Mouse (Mus musculus) liver, embryonic 11.5 days (tissue): ENCODE results near the gene Umod. TPM values are rescaled to one million over a fixed set of nuclear protein-coding genes. Genes with fewer than 3 reads are reported as not detected.

Experiments
- ATAC-seq: fragments of 200-750 bp; cut with Nextera tagmentation; replicated peaks from 2 replicates; pipeline ENCODE4 v1.8.0; 2017; ENCODE audit warnings: moderate number of reproducible peaks, mild to moderate bottlenecking, moderate TSS enrichment, moderate library complexity; ENCODE audit not compliant: low FRiP score
- DNase-seq: peaks from one replicate; pipeline ENCODE4 v3.0.0-alpha.2; 2017; ENCODE audit warnings: low spot score
- H3K27ac ChIP-seq: fragments of 300-500 bp; sonication (generic); 2 replicates; pipeline ENCODE4 v1.5.1; 2014; ENCODE audit warnings: mild to moderate bottlenecking, low read depth, low read length, control low read depth
- H3K27me3 ChIP-seq: fragments of 300-500 bp; sonication (generic); replicated peaks from 2 replicates; pipeline ENCODE4 v1.6.1; 2014; ENCODE audit warnings: low read length, mixed read lengths; ENCODE audit not compliant: control insufficient read depth, insufficient read depth
- H3K36me3 ChIP-seq: fragments of 300-500 bp; sonication (generic); 2 replicates; pipeline ENCODE4 v1.6.1; 2014; ENCODE audit warnings: mild to moderate bottlenecking, low read length, moderate library complexity, mixed read lengths; ENCODE audit not compliant: control insufficient read depth, insufficient read depth
- H3K4me1 ChIP-seq: fragments of 300-500 bp; sonication (generic); replicated peaks from 2 replicates; pipeline ENCODE4 v1.6.1; 2014; ENCODE audit warnings: low read length, mixed read lengths; ENCODE audit not compliant: control insufficient read depth, insufficient read depth
- H3K4me2 ChIP-seq: fragments of 300-500 bp; sonication (generic); 2 replicates; pipeline ENCODE4 v1.6.1; 2014; ENCODE audit warnings: mild to moderate bottlenecking, control low read depth, moderate library complexity
- H3K4me3 ChIP-seq: fragments of 300-500 bp; sonication (generic); 2 replicates; pipeline ENCODE4 v1.5.1; 2014; ENCODE audit warnings: low read depth, low read length, control low read depth
- H3K9ac ChIP-seq: fragments of 300-500 bp; sonication (generic); 2 replicates; pipeline ENCODE4 v1.6.1; 2014; ENCODE audit warnings: low read depth, low read length, control low read depth
- H3K9me3 ChIP-seq: fragments of 300-500 bp; sonication (generic); 2 replicates; pipeline ENCODE4 v1.6.1; 2016; ENCODE audit warnings: low read length, inconsistent platforms, mixed read lengths; ENCODE audit not compliant: control insufficient read depth
- WGBS: fragments of 180-500 bp; shearing (Covaris S2); extraction: QIAGEN DNeasy Blood & Tissue Kit; methylation state at CpG from one replicate; pipeline ENCODE4 v1.1.7; 2014; 5-methylcytosine and 5-hydroxymethylcytosine counted together
- polyA plus RNA-seq: library from polyadenylated mRNA; unstranded; fragments of >200 nt; fragmentation: Nextera tagmentation; extraction: Ambion mirVana; gene quantifications from 2 replicates; pipeline ENCODE4 v1.2.1, GENCODE M21; 2014

The Umod gene
- not detected in 2 replicates for polyA plus RNA-seq

DNA sequence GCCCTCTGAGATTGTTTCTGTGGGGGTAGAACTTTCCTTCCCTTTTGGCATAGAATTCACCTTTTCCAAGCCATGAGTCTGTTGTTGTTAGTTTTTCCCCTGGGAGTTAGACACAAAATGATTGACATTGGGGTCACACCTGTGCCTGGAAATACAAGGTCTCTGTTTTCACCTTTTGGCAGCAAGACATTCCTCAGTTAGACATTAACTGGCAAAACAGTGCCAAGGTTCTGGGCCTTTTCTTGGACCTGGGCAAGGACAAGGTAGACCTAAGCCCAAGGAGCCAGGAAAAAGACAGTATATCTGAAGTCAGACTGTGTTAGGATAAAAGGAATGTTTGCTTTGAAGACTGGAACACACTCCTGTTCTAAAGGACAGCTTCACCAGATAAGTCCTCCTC, at the start of gene Umod:
Gene Umod (minus strand): TSS at position 27 of the 400 bp plus-strand sequence.
- H3K4me2 ChIP-seq = no peak within 1 kb of the TSS
- no peaks in the 10 kb centered on the region for H3K9me3 ChIP-seq
- H3K9ac ChIP-seq = no peak within 1 kb of the TSS
- no peak within 1 kb of the TSS for H3K27ac ChIP-seq
- H3K27me3 ChIP-seq = no peaks in the 10 kb centered on the region
- DNase-seq (no peak), ATAC-seq (no peak)
- no peaks in the 10 kb centered on the region for H3K4me1 ChIP-seq
- no peak within 1 kb of the TSS for H3K4me3 ChIP-seq
- no peaks in the 10 kb centered on the region for H3K36me3 ChIP-seq

DNA sequence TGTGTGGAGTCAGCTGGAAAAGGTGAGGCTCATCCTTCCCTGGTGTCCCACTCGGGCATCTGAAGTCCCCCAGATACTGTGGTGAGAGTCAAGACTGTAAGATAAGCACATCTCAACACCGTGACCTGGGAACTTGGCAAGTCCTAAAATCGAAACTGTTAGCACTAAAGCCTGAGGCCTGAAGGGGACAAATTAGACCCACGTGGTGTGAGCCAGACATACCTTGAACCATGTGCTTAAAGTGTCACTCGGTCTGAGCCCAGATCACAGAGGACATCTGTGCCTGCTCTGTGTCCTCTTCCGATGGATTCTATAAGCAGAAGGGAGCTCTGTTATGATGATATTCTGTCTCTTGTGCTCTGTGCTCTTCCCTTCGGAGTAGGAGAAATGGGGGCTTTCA, 49.5 kb upstream of the Umod start:
- ATAC-seq = no peak
- no peak for DNase-seq
- 59% methylated on average over 7 of the region's 7 CpGs for WGBS

DNA sequence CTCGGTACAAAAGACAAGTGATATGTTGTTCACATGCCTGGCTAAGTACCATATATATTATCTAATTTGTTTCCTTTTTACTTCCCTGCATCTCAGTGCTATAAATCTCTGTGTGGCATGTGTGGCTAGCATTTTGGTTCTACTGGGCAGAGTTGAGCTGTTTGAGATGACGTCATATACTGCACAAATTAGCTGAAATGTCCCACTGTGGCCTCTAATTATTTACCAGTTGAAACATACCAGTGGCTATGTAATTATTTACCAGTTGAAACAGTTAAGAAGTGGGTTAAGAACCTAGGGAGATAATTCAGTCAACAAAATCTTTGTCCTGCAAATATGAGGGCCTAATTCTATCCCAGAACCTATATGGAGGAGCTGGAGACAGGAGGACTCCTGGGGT, 48.5 kb upstream of the Umod start:
- DNase-seq (no peak), ATAC-seq (no peak)
- Histone ChIP-seq H3K9me3 (no peaks in the 10 kb centered on the region), H3K27me3 (no peaks in the 10 kb centered on the region), H3K27ac (no peak overlapping the region), H3K4me2 (no peak overlapping the region), H3K9ac (no peak overlapping the region), H3K4me1 (no peaks in the 10 kb centered on the region), H3K4me3 (no peak overlapping the region), H3K36me3 (no peaks in the 10 kb centered on the region)
- 70% methylated on average over 2 of the region's 2 CpGs for WGBS

More for the DNA sequence above, 49.5 kb upstream of the Umod start:
- Histone ChIP-seq H3K27ac (no peak overlapping the region), H3K4me3 (no peak overlapping the region), H3K9ac (no peak overlapping the region), H3K4me1 (no peaks in the 10 kb centered on the region), H3K9me3 (no peaks in the 10 kb centered on the region), H3K36me3 (no peaks in the 10 kb centered on the region), H3K4me2 (no peak overlapping the region), H3K27me3 (no peaks in the 10 kb centered on the region)

DNA sequence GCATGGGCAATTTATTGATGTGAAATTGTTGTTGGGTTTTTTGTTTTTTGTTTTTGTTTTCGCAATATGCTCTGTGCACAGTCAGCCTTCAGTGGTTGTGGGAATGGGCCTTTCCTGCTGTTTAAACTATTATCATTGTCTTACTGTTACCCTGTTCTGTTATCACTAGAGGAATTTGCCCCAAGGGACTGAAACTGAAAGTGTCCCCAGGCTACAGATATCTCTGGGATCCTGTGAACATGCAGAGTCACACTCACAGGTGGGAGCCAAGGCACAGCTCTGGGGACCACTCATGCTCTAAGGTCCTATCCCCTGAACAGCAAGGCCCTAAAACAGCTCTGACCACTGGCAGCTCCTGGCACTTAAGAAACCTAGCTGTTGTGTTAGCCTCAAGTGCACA, 48.1 kb upstream of the Umod start:
- H3K4me3 ChIP-seq = no peak overlapping the region
- H3K4me1 ChIP-seq = no peaks in the 10 kb centered on the region

DNA sequence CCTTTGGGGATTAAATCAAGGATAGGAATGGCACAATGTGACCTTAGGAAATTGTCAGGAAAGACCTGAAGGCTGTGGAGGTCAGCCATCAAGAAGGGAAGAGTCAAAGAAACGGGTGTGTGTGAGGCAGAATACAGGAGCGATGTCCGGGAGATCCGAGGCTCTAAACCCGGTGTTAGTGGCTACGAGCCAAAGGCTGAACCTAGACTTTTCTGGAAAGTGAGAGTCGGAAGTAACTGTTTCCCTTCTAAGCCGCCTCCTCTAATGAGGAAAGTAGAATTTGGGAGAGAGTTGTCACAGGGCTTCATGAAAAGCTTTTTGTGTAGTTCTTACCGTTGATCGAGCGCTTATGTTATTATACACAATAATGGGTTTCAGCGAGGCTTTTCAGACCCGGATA, 47.4 kb upstream of the Umod start:
- H3K27me3 ChIP-seq = no peaks in the 10 kb centered on the region
- no peaks in the 10 kb centered on the region for H3K36me3 ChIP-seq
- no peak overlapping the region for H3K9ac ChIP-seq
- H3K4me3 ChIP-seq = no peak overlapping the region
- DNase-seq = no peak
- no peak for ATAC-seq
- no peaks in the 10 kb centered on the region for H3K9me3 ChIP-seq
- H3K4me1 ChIP-seq = no peaks in the 10 kb centered on the region
- H3K4me2 ChIP-seq = no peak overlapping the region
- WGBS = 74% methylated on average over 13 of the region's 13 CpGs
- no peak overlapping the region for H3K27ac ChIP-seq

More for the DNA sequence above, 48.1 kb upstream of the Umod start:
- 88% methylated on average over 1 of the region's 1 CpGs for WGBS
- no peak overlapping the region for H3K9ac ChIP-seq
- no peak for DNase-seq
- H3K27ac ChIP-seq = no peak overlapping the region
- no peaks in the 10 kb centered on the region for H3K36me3 ChIP-seq
- no peaks in the 10 kb centered on the region for H3K27me3 ChIP-seq
- no peak overlapping the region for H3K4me2 ChIP-seq
- ATAC-seq = no peak
- H3K9me3 ChIP-seq = no peaks in the 10 kb centered on the region

DNA sequence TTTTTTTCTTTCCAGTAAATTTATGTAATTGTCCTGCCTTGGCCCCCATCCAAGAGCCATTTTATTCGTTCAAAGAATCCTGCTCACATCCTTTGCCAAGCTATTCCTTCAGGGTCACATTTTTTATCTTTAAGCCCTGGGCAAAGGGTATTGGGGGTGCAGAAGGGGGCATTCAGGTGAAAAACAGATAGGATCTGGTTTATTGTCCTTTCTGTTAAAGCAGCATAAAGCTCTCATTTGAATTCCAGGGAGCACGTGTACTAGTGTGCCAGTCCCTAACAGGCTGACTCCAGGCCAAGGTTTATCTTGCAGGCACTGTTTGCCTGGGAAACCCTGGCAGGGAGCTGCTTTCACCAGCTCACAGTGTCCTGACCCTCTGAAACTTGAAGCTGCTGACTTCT, 46.8 kb upstream of the Umod start:
- H3K4me1 ChIP-seq = no peaks in the 10 kb centered on the region
- 40% methylated on average over 2 of the region's 2 CpGs for WGBS
- no peak overlapping the region for H3K27ac ChIP-seq
- H3K4me3 ChIP-seq = no peak overlapping the region
- ATAC-seq (no peak), DNase-seq (no peak)
- H3K9ac ChIP-seq = no peak overlapping the region
- H3K4me2 ChIP-seq = no peak overlapping the region
- no peaks in the 10 kb centered on the region for H3K27me3 ChIP-seq
- no peaks in the 10 kb centered on the region for H3K9me3 ChIP-seq
- no peaks in the 10 kb centered on the region for H3K36me3 ChIP-seq

DNA sequence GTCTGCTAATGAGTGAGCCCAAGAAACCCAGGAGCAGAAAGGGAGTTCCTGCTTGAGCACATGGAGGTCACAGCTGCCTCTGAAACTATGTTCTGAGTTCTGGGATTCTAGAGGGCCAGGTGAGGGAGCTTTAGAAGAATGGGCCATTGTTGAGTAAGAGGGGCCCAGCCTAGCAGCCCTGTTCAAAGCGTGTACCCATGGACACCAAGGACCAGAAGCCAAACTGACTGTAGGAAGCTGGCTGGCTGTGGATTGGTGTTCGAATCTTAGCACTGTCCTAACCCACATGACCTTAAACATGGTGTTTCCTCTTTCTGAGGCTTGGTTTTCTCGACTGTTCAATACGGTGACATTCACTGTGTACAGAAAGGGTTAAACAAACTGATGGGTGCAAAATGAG, 44.3 kb upstream of the Umod start, which contains the start of gene Pdilt:
Gene Pdilt (minus strand): TSS at position 101 of the 400 bp plus-strand sequence.
- no peak for ATAC-seq
- H3K27ac ChIP-seq = no peak within 1 kb of the TSS
- no peak within 1 kb of the TSS for H3K4me3 ChIP-seq
- no peaks in the 10 kb centered on the region for H3K9me3 ChIP-seq
- no peaks in the 10 kb centered on the region for H3K27me3 ChIP-seq
- H3K36me3 ChIP-seq = no peaks in the 10 kb centered on the region
- 66% methylated on average over 4 of the region's 4 CpGs for WGBS
- no peak within 1 kb of the TSS for H3K9ac ChIP-seq
- DNase-seq = no peak
- no peaks in the 10 kb centered on the region for H3K4me1 ChIP-seq
- H3K4me2 ChIP-seq = no peak within 1 kb of the TSS

DNA sequence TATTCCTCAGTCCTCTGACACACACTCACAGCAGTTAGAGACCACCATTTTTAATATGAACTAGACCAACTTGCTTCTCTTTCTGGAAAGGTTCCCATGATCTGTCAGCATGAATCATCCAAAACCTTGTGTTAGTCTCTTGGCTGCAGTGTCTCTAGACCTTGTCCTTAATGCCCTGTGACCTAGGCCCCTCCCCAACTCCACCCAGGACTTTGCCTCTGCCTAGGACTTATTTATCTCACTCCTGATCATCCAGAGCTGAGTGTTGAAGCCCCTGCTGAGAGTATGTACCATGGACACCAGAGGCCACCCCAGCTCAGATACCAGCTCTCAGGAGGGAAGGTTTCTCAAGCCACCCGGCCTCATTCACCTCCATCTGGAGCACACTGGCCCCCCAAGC, 43.3 kb upstream of the Umod start:
- ATAC-seq = no peak
- DNase-seq = no peak
- no peak overlapping the region for H3K4me2 ChIP-seq
- no peak overlapping the region for H3K27ac ChIP-seq
- H3K9ac ChIP-seq = no peak overlapping the region
- no peaks in the 10 kb centered on the region for H3K9me3 ChIP-seq
- H3K4me1 ChIP-seq = no peaks in the 10 kb centered on the region
- H3K36me3 ChIP-seq = no peaks in the 10 kb centered on the region
- 55% methylated on average over 1 of the region's 1 CpGs for WGBS
- H3K4me3 ChIP-seq = no peak overlapping the region
- no peaks in the 10 kb centered on the region for H3K27me3 ChIP-seq

DNA sequence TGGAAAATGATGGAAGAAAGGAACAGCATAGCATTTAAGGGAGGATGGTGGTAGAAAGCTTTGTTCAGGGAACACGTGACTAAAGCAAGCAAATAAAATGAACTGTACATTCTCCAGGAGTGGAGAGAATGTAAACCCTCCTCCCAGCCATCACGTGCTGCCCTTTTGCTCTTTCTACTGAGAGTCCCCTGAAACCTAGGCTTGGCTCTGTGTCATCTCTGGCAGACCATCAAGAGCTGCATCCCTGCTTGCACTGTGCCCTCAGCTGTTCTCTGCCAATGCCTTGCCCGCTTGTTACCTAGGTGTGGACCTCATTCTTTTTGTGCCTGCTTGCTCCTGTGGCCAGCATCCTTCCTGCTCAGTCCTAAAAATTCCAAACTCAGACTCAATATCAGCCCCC, 42.7 kb upstream of the Umod start:
- Histone ChIP-seq H3K4me3 (no peak overlapping the region), H3K4me1 (no peaks in the 10 kb centered on the region), H3K27ac (no peak overlapping the region), H3K27me3 (no peaks in the 10 kb centered on the region), H3K4me2 (no peak overlapping the region), H3K9ac (no peak overlapping the region), H3K9me3 (no peaks in the 10 kb centered on the region), H3K36me3 (no peaks in the 10 kb centered on the region)
- WGBS = 64% methylated on average over 3 of the region's 3 CpGs
- ATAC-seq (no peak), DNase-seq (no peak)
